Mouse (Mus musculus) lung, embryonic 15.5 days (tissue): ENCODE results near the gene Chat. TPM values are rescaled to one million over a fixed set of nuclear protein-coding genes. Genes with fewer than 3 reads are reported as not detected.

Source experiments
- ATAC-seq: fragments of 200-750 bp; cut with Nextera tagmentation; 2 replicates; pipeline ENCODE4 v1.8.0; 2017; ENCODE audit warnings: moderate number of reproducible peaks, borderline replicate concordance; ENCODE audit not compliant: low FRiP score, low TSS enrichment; ENCODE audit errors: extremely low read depth
- H3K27ac ChIP-seq: fragments of 300-500 bp; sonication (generic); 2 replicates; pipeline ENCODE4 v1.5.1; 2015; ENCODE audit warnings: moderate library complexity, mild to moderate bottlenecking, inconsistent platforms
- H3K27me3 ChIP-seq: fragments of 300-500 bp; sonication (generic); 2 replicates; pipeline ENCODE4 v1.6.1; 2015; ENCODE audit warnings: inconsistent platforms
- H3K36me3 ChIP-seq: fragments of 300-500 bp; sonication (generic); 2 replicates; pipeline ENCODE4 v1.6.1; 2015; ENCODE audit warnings: inconsistent platforms
- H3K4me1 ChIP-seq: fragments of 300-500 bp; sonication (generic); 2 replicates; pipeline ENCODE4 v1.6.1; 2015; ENCODE audit warnings: inconsistent platforms
- H3K4me2 ChIP-seq: fragments of 300-500 bp; sonication (generic); 2 replicates; pipeline ENCODE4 v1.6.1; 2015; ENCODE audit warnings: inconsistent platforms, mild to moderate bottlenecking, moderate library complexity
- H3K4me3 ChIP-seq: fragments of 300-500 bp; sonication (generic); 2 replicates; pipeline ENCODE4 v1.5.1; 2015; ENCODE audit warnings: mild to moderate bottlenecking, inconsistent platforms
- H3K9ac ChIP-seq: fragments of 300-500 bp; sonication (generic); 2 replicates; pipeline ENCODE4 v1.6.1; 2015; ENCODE audit warnings: inconsistent platforms
- H3K9me3 ChIP-seq: fragments of 300-500 bp; sonication (generic); 2 replicates; pipeline ENCODE4 v1.6.1; 2016; ENCODE audit warnings: inconsistent platforms
- WGBS: fragments of 180-500 bp; shearing (Covaris S2); methylation state at CpG from one replicate; pipeline ENCODE4 v1.1.7; 2015; 5-methylcytosine and 5-hydroxymethylcytosine counted together
- polyA plus RNA-seq: library from polyadenylated mRNA; unstranded; fragments of >200 nt; fragmentation: Nextera tagmentation; extraction: Ambion mirVana; gene quantifications from 2 replicates; pipeline ENCODE4 v1.2.1, GENCODE M21; 2015

Chat gene
- polyA plus RNA-seq, 1 experiment from 2014 or later, result 0.11 TPM

GRCm38 (mm10) chr14:32381066-32381465 lies 84.7 kb downstream of the Chat start:
- Histone ChIP-seq H3K36me3 (no peaks in the 10 kb centered on the region), H3K9ac (no peak overlapping the region), H3K4me2 (no peak overlapping the region), H3K4me1 (no peaks in the 10 kb centered on the region), H3K27ac (no peak overlapping the region), H3K27me3 (peaks cover 28% of the 10 kb centered on the region), H3K9me3 (no peaks in the 10 kb centered on the region), H3K4me3 (no peak overlapping the region)
- WGBS, result 15% methylated on average over 7 of the region's 7 CpGs
- no peak for ATAC-seq

GRCm38 (mm10) chr14:32380099-32380480 lies 85.7 kb downstream of the Chat start:
- peaks cover 28% of the 10 kb centered on the region for H3K27me3 ChIP-seq
- H3K4me3 ChIP-seq, result no peak overlapping the region
- H3K9me3 ChIP-seq, result no peaks in the 10 kb centered on the region
- H3K4me2 ChIP-seq, result no peak overlapping the region
- no peak overlapping the region for H3K27ac ChIP-seq
- H3K9ac ChIP-seq, result no peak overlapping the region
- H3K36me3 ChIP-seq, result no peaks in the 10 kb centered on the region
- H3K4me1 ChIP-seq, result no peaks in the 10 kb centered on the region
- ATAC-seq, result no peak
- 39% methylated on average over 3 of the region's 3 CpGs for WGBS

- H3K4me1 ChIP-seq, result no peaks in the 10 kb centered on the region
- H3K4me2 ChIP-seq, result no peak overlapping the region
- WGBS, result 17% methylated on average over 22 of the region's 22 CpGs
- H3K9me3 ChIP-seq, result no peaks in the 10 kb centered on the region
- ATAC-seq, result no peak
- H3K4me3 ChIP-seq, result no peak overlapping the region
- peaks cover 28% of the 10 kb centered on the region for H3K27me3 ChIP-seq
- no peak overlapping the region for H3K27ac ChIP-seq
- H3K36me3 ChIP-seq, result no peaks in the 10 kb centered on the region
- no peak overlapping the region for H3K9ac ChIP-seq
Observed at GRCm38 (mm10) chr14:32379395-32380098, 86.2 kb downstream of the Chat start.

GRCm38 (mm10) chr14:32372510-32372909 lies 93.3 kb downstream of the Chat start:
- ATAC-seq, result no peak
- no peaks in the 10 kb centered on the region for H3K9me3 ChIP-seq
- 88% methylated on average over 2 of the region's 2 CpGs for WGBS

GRCm38 (mm10) chr14:32369756-32370155 lies 96.0 kb downstream of the Chat start:
- Histone ChIP-seq H3K4me2 (no peak overlapping the region), H3K4me1 (no peaks in the 10 kb centered on the region), H3K27me3 (no peaks in the 10 kb centered on the region), H3K36me3 (no peaks in the 10 kb centered on the region), H3K9me3 (no peaks in the 10 kb centered on the region), H3K4me3 (no peak overlapping the region), H3K9ac (no peak overlapping the region), H3K27ac (no peak overlapping the region)
- WGBS, result 32% methylated on average over 7 of the region's 7 CpGs
- ATAC-seq, result no peak

More at GRCm38 (mm10) chr14:32372510-32372909, 93.3 kb downstream of the Chat start:
- Histone ChIP-seq H3K27ac (no peak overlapping the region), H3K4me1 (no peaks in the 10 kb centered on the region), H3K27me3 (no peaks in the 10 kb centered on the region), H3K36me3 (no peaks in the 10 kb centered on the region), H3K4me3 (no peak overlapping the region), H3K4me2 (no peak overlapping the region), H3K9ac (no peak overlapping the region)

- Histone ChIP-seq H3K4me2 (no peak overlapping the region), H3K9me3 (no peaks in the 10 kb centered on the region), H3K4me1 (no peaks in the 10 kb centered on the region), H3K4me3 (no peak overlapping the region), H3K36me3 (no peaks in the 10 kb centered on the region), H3K27me3 (no peaks in the 10 kb centered on the region), H3K27ac (no peak overlapping the region), H3K9ac (no peak overlapping the region)
- ATAC-seq, result no peak
- WGBS, result 61% methylated on average over 7 of the region's 7 CpGs
Observed at GRCm38 (mm10) chr14:32364359-32364758, 101.4 kb downstream of the Chat start.

Other genes with a start within 250 kb of the Chat start
- 10.1 and 10.3 TPM in 2 replicates for gene Ogdhl, start 144.0 kb downstream of the Chat start, polyA plus RNA-seq
- gene 1700024G13Rik, start 77.6 kb downstream of the Chat start, polyA plus RNA-seq, result 0.41 TPM in 1 of 2 replicates, not detected in the other
- gene Slc18a3, start 1.1 kb downstream of the Chat start, polyA plus RNA-seq, result 0.34 and 1.4 TPM in 2 replicates
- 13.5 and 21.0 TPM in 2 replicates for gene Ercc6, start 47.5 kb upstream of the Chat start, polyA plus RNA-seq
- 0.10 and 0.25 TPM in 2 replicates for gene Prrxl1, start 133.4 kb upstream of the Chat start, polyA plus RNA-seq
- gene 3425401B19Rik, start 219.3 kb upstream of the Chat start, polyA plus RNA-seq, result 0.14 and 0.19 TPM in 2 replicates